Mouse (Mus musculus): Measurements from ENCODE around the gene Aars. TPM values are rescaled to one million over a fixed set of nuclear protein-coding genes. Genes with fewer than 3 reads are reported as not detected.

Gene Aars
- polyA plus RNA-seq, 2 experiments from 2014 or later = 14.0 to 20.3 TPM

Other genes with a start within 250 kb of the Aars start
- gene Il34, start 227.2 kb upstream of the Aars start, polyA plus RNA-seq (2017; shearing (Covaris generic)) = not detected
- 10 to 100 TPM; 52.3 to 53.6 TPM for gene Cog4, start 186.5 kb upstream of the Aars start, polyA plus RNA-seq (2017; shearing (Covaris generic))
- gene Sf3b3, start 186.4 kb upstream of the Aars start, polyA plus RNA-seq (2017; shearing (Covaris generic)) = 10 to 100 TPM; 79.7 to 89.2 TPM
- 1 to 10 TPM; 1.9 to 2.3 TPM for gene Fuk, start 130.7 kb upstream of the Aars start, polyA plus RNA-seq (2017; shearing (Covaris generic))
- gene St3gal2, start 113.2 kb upstream of the Aars start, polyA plus RNA-seq (2017; shearing (Covaris generic)) = 10 to 100 TPM in 1 of 2 experiments, 1 to 10 TPM in 1; 8.7 to 10.1 TPM
- 10 to 100 TPM; 13.2 to 14.0 TPM for gene Ddx19a, start 35.3 kb upstream of the Aars start, polyA plus RNA-seq (2017; shearing (Covaris generic))
- 1 to 10 TPM; 6.5 to 8.2 TPM for gene Ddx19b, start 1.4 kb upstream of the Aars start, polyA plus RNA-seq (2017; shearing (Covaris generic))
- gene Exosc6, start 23.2 kb downstream of the Aars start, polyA plus RNA-seq (2017; shearing (Covaris generic)) = not detected
- gene Clec18a, start 59.3 kb downstream of the Aars start, polyA plus RNA-seq (2017; shearing (Covaris generic)) = not detected
- gene Pdpr, start 61.5 kb downstream of the Aars start, polyA plus RNA-seq (2017; shearing (Covaris generic)) = 1 to 10 TPM; 8.0 to 8.6 TPM
- gene Glg1, start 226.1 kb downstream of the Aars start, polyA plus RNA-seq (2017; shearing (Covaris generic)) = 10 to 100 TPM; 28.3 to 28.7 TPM

Data from activated CD4-positive, CD25-positive, alpha-beta regulatory T cell, adult 4 months (primary cell).